Mouse (Mus musculus) E14TG2a.4 (cell line): ENCODE measurements around the gene Haao.

Experiments
- H3K27me3 ChIP-seq: 2 replicates; pipeline ENCODE4 v1.6.1; 2014; ENCODE audit warnings: low read length, control low read depth; ENCODE audit not compliant: insufficient read depth
- H3K36me3 ChIP-seq: 2 replicates; pipeline ENCODE4 v1.6.1; 2014; ENCODE audit warnings: low read length, control low read depth; ENCODE audit not compliant: insufficient read depth
- H3K4me1 ChIP-seq: replicated peaks from 2 replicates; pipeline ENCODE4 v1.6.1; 2014; ENCODE audit warnings: low read depth, low read length, control low read depth
- H3K4me3 ChIP-seq: replicated peaks from 2 replicates; pipeline ENCODE4 v1.5.1; 2014; ENCODE audit warnings: mild to moderate bottlenecking, low read length
- H3K9me3 ChIP-seq: 2 replicates; pipeline ENCODE4 v1.6.1; 2014; ENCODE audit warnings: low read length, control low read depth
- CTCF ChIP-seq: conservative IDR thresholded peaks from 2 replicates; pipeline ENCODE4 v1.5.1; 2014; ENCODE audit warnings: low read length
- NANOG ChIP-seq: IDR thresholded peaks from 2 replicates; pipeline ENCODE4 v1.6.1; 2014; ENCODE audit warnings: borderline replicate concordance, low read length, mixed read lengths
- POU5F1 ChIP-seq: IDR thresholded peaks from 2 replicates; pipeline ENCODE4 v1.6.1; 2014; ENCODE audit warnings: low read length, borderline replicate concordance

Haao gene

DNA sequence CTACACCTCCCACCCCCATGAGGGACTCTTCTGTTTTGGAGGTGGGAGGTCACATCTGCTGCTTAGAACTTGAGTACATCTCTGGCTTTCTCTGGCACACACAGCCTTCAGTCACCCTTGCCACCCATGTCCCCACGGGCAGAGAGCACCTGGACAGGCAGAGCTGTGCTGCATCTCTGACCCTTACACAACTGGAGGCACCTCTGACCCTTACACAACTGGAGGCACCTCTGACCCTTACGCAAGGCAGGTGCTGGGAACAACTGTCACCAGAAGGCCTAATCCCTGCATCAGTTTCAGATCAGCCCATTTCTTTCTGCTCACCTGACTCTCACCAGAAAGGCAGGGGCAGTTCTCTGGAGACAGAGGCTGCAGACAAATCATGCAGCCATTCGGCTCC lies 11.7 kb downstream of the Haao start:
- H3K36me3 ChIP-seq = no peaks in the 10 kb centered on the region
- H3K4me1 ChIP-seq = peaks cover 12% of the 10 kb centered on the region
- no peak overlapping the region for H3K4me3 ChIP-seq
- peaks cover 19% of the 10 kb centered on the region for H3K27me3 ChIP-seq
- no peaks in the 10 kb centered on the region for H3K9me3 ChIP-seq
- TF ChIP-seq POU5F1 = no peak
- TF ChIP-seq NANOG = no peak
- no peak for TF ChIP-seq CTCF

DNA sequence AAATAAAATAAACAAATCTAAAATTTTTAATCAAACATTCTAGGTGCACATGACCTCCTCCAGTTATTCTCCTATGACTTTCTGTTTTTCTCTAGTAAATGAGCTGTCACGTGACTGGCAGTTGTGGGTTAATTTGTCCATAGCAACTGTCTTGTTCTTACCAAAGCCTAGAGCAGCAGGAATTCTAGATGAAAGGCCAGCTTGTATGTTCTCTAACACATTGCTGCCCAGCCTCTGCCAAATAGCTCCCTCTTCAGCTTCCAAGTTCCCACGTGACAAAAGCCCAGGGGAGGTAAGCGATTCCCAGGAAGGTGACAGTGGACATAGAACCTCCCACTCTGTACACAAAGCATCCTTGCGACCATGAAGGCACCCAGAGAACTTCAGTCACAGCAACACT lies 13.6 kb downstream of the Haao start:
- peaks cover 25% of the 10 kb centered on the region for H3K4me1 ChIP-seq
- H3K36me3 ChIP-seq = no peaks in the 10 kb centered on the region
- H3K4me3 ChIP-seq = no peak overlapping the region
- H3K27me3 ChIP-seq = peaks cover 18% of the 10 kb centered on the region
- H3K9me3 ChIP-seq = no peaks in the 10 kb centered on the region
- TF ChIP-seq POU5F1 = no peak
- no peak for TF ChIP-seq CTCF
- no peak for TF ChIP-seq NANOG

DNA sequence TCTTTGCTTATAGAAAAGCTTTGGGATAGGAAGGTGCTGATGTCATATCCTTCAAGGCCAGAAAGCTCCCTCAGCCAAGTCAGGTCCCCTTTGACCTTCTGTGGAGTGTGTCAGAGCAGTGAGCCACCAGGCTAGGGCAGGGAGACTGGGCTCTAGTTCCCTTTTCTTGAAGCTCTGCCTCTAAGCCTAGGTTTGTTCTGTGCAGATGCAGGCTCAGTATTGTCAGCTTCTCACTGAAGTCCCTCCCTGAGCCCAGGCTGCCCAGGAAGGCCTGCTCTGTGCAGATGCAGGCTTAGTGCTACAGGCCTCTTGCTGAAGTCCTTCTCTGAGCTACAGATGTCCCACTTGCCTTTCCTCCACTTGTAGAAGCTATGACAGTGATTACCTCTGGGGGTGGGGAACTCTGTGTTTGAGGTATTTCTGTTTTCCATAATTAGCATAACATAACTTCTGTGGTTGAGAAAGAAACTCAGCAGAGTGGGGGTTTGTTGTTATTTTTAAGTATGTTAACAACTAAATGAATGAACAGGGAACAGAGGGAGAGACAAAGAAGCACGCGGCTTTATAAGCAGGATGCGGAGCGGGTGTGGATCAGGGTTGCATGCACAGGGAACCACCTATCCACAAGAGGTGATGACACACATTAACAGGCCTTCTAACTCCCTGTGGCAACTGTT lies 17.0 kb downstream of the Haao start:
- no peak overlapping the region for H3K4me3 ChIP-seq
- H3K9me3 ChIP-seq = no peaks in the 10 kb centered on the region
- H3K36me3 ChIP-seq = no peaks in the 10 kb centered on the region
- no peaks in the 10 kb centered on the region; the same call in 1 of the 2 replicates for H3K27me3 ChIP-seq
- TF ChIP-seq NANOG (no peak), POU5F1 (no peak), CTCF (no peak)
- H3K4me1 ChIP-seq = peaks cover 26% of the 10 kb centered on the region

DNA sequence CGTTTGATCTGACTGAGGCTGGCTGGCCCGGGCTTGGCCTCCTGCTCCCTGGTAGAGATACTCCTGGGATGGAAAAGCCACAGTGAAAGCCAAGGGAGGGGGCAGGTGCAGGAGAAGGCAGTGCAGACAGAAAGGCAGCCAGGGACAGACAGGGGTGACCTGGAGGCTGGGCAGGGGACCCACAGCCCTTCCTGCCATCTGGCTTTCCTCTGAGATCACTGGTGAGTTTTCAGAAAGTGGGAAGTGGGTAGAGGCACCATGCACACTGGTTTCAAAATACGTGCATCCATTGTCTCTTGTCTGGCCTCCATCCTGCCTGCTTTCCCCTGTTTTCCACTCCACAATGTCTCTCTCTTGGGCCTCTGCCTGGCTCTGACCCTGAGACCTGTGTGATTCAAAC lies 18.4 kb downstream of the Haao start:
- no peaks in the 10 kb centered on the region for H3K9me3 ChIP-seq
- no peaks in the 10 kb centered on the region for H3K36me3 ChIP-seq
- no peaks in the 10 kb centered on the region for H3K27me3 ChIP-seq
- no peak overlapping the region for H3K4me3 ChIP-seq
- peaks cover 26% of the 10 kb centered on the region for H3K4me1 ChIP-seq
- TF ChIP-seq NANOG = no peak
- no peak for TF ChIP-seq CTCF
- no peak for TF ChIP-seq POU5F1

DNA sequence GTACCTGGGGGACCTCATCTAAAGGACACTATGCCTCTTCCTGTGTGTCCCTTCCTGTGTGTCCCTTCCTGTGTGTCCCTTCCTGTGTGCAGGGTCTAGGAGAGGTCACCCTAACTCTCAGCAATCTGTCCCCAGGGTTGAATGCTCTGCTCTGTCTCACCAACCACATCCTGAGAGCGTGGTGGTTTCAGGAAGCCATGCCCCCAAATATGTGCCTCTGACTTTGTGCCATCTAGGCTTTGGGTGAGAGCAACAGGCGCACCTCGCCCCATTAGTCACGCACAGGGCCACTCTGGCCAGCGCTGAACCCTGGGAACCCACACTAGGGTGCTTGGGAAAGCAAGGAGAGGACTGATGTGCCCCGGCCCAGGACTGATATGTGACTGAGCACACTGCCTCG lies 23.9 kb downstream of the Haao start:
- Histone ChIP-seq H3K4me1 (peaks cover 10% of the 10 kb centered on the region; the same call in 1 of the 2 replicates), H3K27me3 (no peaks in the 10 kb centered on the region), H3K4me3 (no peak overlapping the region), H3K36me3 (no peaks in the 10 kb centered on the region), H3K9me3 (no peaks in the 10 kb centered on the region)
- TF ChIP-seq POU5F1 = no peak
- no peak for TF ChIP-seq CTCF
- no peak for TF ChIP-seq NANOG

DNA sequence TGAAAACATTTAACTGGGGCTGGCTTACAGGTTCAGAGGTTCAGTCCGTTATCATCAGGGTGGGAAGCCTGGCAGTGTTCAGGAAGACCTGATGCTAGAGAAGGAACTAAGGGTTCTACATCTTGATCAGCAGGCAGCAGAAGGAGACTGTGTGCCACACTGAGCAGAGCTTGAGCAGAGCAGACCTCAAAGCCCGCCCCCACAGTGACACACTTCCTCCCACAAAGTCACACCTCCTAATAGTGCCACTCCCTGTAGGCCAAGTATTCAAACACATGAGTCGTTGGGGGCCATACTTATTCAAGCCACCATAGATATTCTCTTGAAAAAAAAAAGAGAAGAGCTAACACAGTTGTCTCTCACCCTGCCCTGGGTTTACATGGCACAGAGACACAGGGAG lies 25.9 kb downstream of the Haao start:
- peaks cover 7% of the 10 kb centered on the region; the same call in 1 of the 2 replicates for H3K4me1 ChIP-seq
- no peaks in the 10 kb centered on the region for H3K36me3 ChIP-seq
- H3K27me3 ChIP-seq = no peaks in the 10 kb centered on the region
- no peaks in the 10 kb centered on the region for H3K9me3 ChIP-seq
- no peak overlapping the region for H3K4me3 ChIP-seq
- TF ChIP-seq CTCF (no peak), NANOG (no peak), POU5F1 (no peak)

DNA sequence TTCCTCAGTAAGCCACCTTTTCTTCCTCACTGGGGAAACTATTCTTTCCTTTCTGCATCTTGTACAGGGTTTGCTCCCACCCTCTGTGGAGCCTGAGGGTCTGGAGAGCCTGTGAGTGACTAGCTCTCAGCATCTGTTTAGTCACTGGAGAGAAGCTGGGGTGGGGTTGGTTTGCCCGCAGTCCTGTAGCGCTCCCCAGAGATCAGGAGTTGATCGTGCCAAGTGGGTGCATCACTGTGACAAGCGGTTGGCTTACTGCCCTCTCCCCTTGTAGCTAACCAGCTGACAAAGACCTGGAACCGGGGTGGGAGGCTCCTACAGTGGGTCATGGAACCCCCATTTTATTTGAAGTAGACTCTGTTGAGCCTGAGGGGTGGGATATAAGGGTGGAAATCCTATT lies 27.1 kb downstream of the Haao start:
- H3K36me3 ChIP-seq = no peaks in the 10 kb centered on the region
- H3K27me3 ChIP-seq = no peaks in the 10 kb centered on the region
- H3K9me3 ChIP-seq = no peaks in the 10 kb centered on the region
- H3K4me1 ChIP-seq = peaks cover 7% of the 10 kb centered on the region; the same call in 1 of the 2 replicates
- no peak overlapping the region for H3K4me3 ChIP-seq
- TF ChIP-seq CTCF = no peak
- TF ChIP-seq POU5F1 = no peak
- no peak for TF ChIP-seq NANOG

DNA sequence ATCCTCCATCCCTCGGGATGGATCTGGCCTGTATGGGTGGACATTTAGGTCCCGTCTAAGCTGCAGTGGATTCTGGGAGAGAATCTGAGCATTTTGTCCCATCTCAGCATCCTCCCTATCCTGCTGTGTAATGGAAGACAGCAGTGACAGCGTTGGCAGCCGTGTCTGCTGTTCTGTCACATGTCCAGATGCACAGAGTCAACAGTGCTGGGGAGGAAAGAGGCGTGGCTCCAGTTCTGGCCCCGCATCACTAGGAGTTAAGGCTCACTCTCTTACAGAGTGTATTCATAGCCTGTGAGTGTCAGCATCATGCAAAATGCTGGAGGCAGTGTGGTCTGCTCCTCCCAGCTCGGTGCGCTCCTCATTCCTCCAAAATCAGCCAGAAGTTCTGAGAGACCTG lies 28.3 kb downstream of the Haao start:
- no peaks in the 10 kb centered on the region for H3K27me3 ChIP-seq
- H3K36me3 ChIP-seq = no peaks in the 10 kb centered on the region
- H3K4me1 ChIP-seq = peaks cover 7% of the 10 kb centered on the region; the same call in 1 of the 2 replicates
- no peak overlapping the region for H3K4me3 ChIP-seq
- no peaks in the 10 kb centered on the region for H3K9me3 ChIP-seq
- TF ChIP-seq NANOG (no peak), POU5F1 (no peak), CTCF (no peak)

DNA sequence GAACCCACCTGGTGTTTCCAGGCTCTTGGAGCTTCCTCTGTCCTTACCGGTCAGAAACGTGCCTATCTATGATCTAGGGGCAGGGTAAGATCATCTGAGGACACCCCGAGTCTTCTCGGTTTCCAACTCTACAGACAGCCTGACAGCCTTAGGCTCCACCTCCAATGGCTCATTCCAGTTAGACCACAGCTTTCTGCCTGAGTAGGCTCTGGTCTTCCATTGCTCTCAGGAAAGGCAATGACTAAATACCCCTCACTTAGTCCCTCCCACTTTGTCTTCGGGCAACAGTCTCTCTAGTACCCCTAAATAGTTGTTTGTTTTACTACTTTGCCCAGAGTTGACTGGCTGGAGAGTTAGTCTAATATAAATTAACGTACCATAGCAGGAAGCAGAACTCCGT lies 30.8 kb downstream of the Haao start:
- no peaks in the 10 kb centered on the region for H3K9me3 ChIP-seq
- TF ChIP-seq CTCF (no peak), NANOG (no peak), POU5F1 (no peak)
- H3K4me3 ChIP-seq = no peak overlapping the region
- no peaks in the 10 kb centered on the region for H3K36me3 ChIP-seq
- 0 out of 2 replicates have a peak, but pooled peaks cover under 1% of the 10 kb centered on the region for H3K4me1 ChIP-seq
- no peaks in the 10 kb centered on the region for H3K27me3 ChIP-seq
